Mouse (Mus musculus) naive thymus-derived CD4-positive, alpha-beta T cell, adult 5 months (primary cell): ENCODE results near the gene Sirt5. TPM values are rescaled to one million over a fixed set of nuclear protein-coding genes. Genes with fewer than 3 reads are reported as not detected.

ENCODE experiments used
- polyA plus RNA-seq: library from polyadenylated mRNA; unstranded; fragments of 100-300 nt; shearing (Covaris generic); gene quantifications from one replicate; pipeline ENCODE4 v1.2.1, GENCODE M21; 2017

Gene Sirt5
- polyA plus RNA-seq = 9.1 TPM

GRCm38 (mm10) chr13:43364985-43365824, at the start of gene Sirt5:
Gene Sirt5, plus strand, starts transcription at chr13:43365496.

GRCm38 (mm10) chr13:43398297-43399080, 33.2 kb downstream of the Sirt5 start, which contains the start of gene Nol7:
Gene Nol7, plus strand, starts transcription at chr13:43398390.

Other genes starting within 250 kb of the Sirt5 start
- gene Tbc1d7, start 194.0 kb upstream of the Sirt5 start, polyA plus RNA-seq = 3.0 TPM
- 4.9 TPM for gene Gfod1, start 61.3 kb upstream of the Sirt5 start, polyA plus RNA-seq
- 179 TPM for gene Nol7, start 32.9 kb downstream of the Sirt5 start, polyA plus RNA-seq
- 185 TPM for gene Ranbp9, start 115.8 kb downstream of the Sirt5 start, polyA plus RNA-seq
- 36.5 TPM for gene Mcur1, start 194.7 kb downstream of the Sirt5 start, polyA plus RNA-seq